Mouse (Mus musculus) stomach, embryonic 15.5 days (tissue): ENCODE measurements around the gene Stx3. TPM values are rescaled to one million over a fixed set of nuclear protein-coding genes. Genes with fewer than 3 reads are reported as not detected.

Experiments
- polyA plus RNA-seq: library from polyadenylated mRNA; unstranded; fragments of >200 nt; fragmentation: Nextera tagmentation; extraction: Ambion mirVana; gene quantifications from 2 replicates; pipeline ENCODE4 v1.2.1, GENCODE M21; 2015

The Stx3 gene
- polyA plus RNA-seq, 1 experiment from 2014 or later: 20.6 TPM

Other genes with a start within 250 kb of the Stx3 start
- gene Ms4a6d, start 214.6 kb downstream of the Stx3 start, polyA plus RNA-seq: 6.8 and 6.9 TPM in 2 replicates
- 0.81 and 0.83 TPM in 2 replicates for gene Ms4a2, start 195.7 kb downstream of the Stx3 start, polyA plus RNA-seq
- 0.86 and 1.7 TPM in 2 replicates for gene Ms4a3, start 178.6 kb downstream of the Stx3 start, polyA plus RNA-seq
- not detected in 2 replicates for gene Oosp2, start 158.8 kb downstream of the Stx3 start, polyA plus RNA-seq
- gene Oosp1, start 128.3 kb downstream of the Stx3 start, polyA plus RNA-seq: not detected in 2 replicates
- gene Oosp3, start 122.3 kb downstream of the Stx3 start, polyA plus RNA-seq: not detected in 2 replicates
- 1.4 and 4.0 TPM in 2 replicates for gene Gif, start 71.8 kb downstream of the Stx3 start, polyA plus RNA-seq
- 52.2 and 53.5 TPM in 2 replicates for gene Mrpl16, start 49.0 kb downstream of the Stx3 start, polyA plus RNA-seq
- gene Olfr1417, start 19.8 kb upstream of the Stx3 start, polyA plus RNA-seq: 0.14 TPM in 1 of 2 replicates, not detected in the other
- gene Olfr1418, start 41.7 kb upstream of the Stx3 start, polyA plus RNA-seq: not detected in 2 replicates
- 0.04 TPM in 1 of 2 replicates, not detected in the other for gene Olfr1419, start 55.7 kb upstream of the Stx3 start, polyA plus RNA-seq
- 0.08 and 0.10 TPM in 2 replicates for gene Olfr1420, start 67.2 kb upstream of the Stx3 start, polyA plus RNA-seq
- gene Patl1, start 93.0 kb upstream of the Stx3 start, polyA plus RNA-seq: 14.7 and 16.4 TPM in 2 replicates
- 4.9 and 5.0 TPM in 2 replicates for gene Osbp, start 146.5 kb upstream of the Stx3 start, polyA plus RNA-seq
- gene Olfr1423, start 221.9 kb upstream of the Stx3 start, polyA plus RNA-seq: not detected in 2 replicates
- gene Olfr1424, start 243.3 kb upstream of the Stx3 start, polyA plus RNA-seq: not detected in 2 replicates